Mouse (Mus musculus): Measurements from ENCODE around the gene Ern2. TPM values are rescaled to one million over a fixed set of nuclear protein-coding genes. Genes with fewer than 3 reads are reported as not detected.
A peak's percentile ranks its signal among the peaks of the same experiment; 100 is the strongest.

Ern2 gene
- polyA plus RNA-seq, 1 experiment from 2014 or later: 0.21 TPM

DNA sequence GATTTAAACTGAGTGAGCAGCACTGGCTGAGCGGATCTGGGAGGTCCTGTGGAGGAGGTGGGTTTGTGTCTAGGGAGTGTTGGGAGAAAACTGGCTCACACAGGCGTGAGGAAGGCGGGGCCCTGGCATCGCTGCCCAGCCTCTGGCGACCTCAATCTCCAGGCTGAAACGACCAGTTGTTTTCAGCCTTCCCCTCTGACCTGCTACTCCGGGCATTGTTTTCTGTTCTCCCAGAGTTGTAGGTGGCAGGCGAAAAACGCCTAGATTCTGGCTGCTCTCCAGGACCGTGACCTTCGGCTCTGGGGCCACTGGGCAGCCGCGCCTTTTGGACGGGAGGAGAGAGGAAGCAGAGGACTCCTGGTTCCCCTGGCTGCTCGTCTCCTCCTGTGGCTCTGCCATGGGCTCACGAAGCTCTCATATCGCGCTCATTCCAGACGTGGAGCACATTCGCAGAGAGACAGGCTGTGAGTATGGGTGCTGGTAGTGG lies 33.4 kb upstream of the Ern2 start, which contains the start of gene Chp2:
TSS of gene Chp2 (plus strand) at position 182 of the 487 bp plus-strand sequence.
- Histone ChIP-seq H3K4me3 (ENCODE audit: low read depth, low read length) (no peak within 1 kb of the TSS; the same call in 1 of the 2 replicates), H3K27me3 (replicated peaks; ENCODE audit: insufficient read depth, low read length) (no peaks in the 10 kb centered on the region), H3K9ac (replicated peaks; ENCODE audit: low read depth) (no peak within 1 kb of the TSS), H3K36me3 (ENCODE audit: insufficient read depth, low read length) (no peaks in the 10 kb centered on the region), H3K4me1 (ENCODE audit: insufficient read depth, low read depth, low read length) (no peaks in the 10 kb centered on the region), H3K9me3 (ENCODE audit: low read length) (no peaks in the 10 kb centered on the region), H3K4me2 (replicated peaks; ENCODE audit: low read depth, low read length) (peak within 1 kb of the TSS; percentile 52), H3K27ac (ENCODE audit: low read length) (no peak within 1 kb of the TSS)
- WGBS: 13% methylated on average over 20 of the region's 20 CpGs
- ATAC-seq: peak; percentile 65
- DNase-seq (ENCODE audit: low spot score): peak; percentile 28
- no peak for TF ChIP-seq EP300 (IDR thresholded peaks at IDR 0.05)

DNA sequence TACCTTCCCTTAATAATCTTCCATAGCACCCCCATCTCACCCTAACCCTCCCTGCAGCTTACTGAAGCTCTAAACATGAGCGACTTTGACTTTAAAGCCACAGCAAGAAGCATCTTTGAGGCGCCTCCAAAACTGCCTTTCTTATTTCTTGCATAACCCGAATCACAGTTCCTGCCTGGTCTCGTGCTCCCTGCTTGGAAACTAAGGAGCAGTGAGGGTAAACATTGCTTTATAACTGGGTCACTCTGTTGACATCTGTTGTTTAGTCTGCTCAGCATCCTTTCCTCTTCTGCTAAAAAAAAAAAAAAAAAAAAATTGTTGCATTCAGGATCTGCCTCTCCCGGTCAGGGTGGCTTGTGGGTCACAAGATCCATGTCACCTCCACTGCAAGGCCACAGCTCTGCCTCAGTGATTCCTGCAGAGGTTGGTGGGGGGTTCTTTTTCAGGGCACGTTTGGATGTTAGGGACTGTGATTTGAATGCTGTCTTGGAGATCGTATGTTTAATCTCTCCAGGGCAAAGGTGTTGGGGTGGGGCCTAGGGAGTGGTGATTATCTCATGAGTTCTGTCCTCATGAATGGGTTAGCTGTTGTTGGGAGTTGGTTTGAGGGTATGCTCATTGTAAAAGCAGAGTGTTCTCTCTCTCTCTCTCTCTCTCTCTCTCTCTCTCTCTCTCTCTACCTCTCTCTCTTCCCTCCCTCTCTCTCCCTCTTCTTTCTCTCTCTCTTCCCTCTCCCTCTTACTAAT lies 22.4 kb upstream of the Ern2 start:
- TF ChIP-seq CTCF (IDR thresholded peaks at IDR 0.05) (no peak), EP300 (IDR thresholded peaks at IDR 0.05) (0 out of 2 replicates have a peak, but pooled peaks have one; percentile 17)
- ATAC-seq (peak; percentile 65), DNase-seq (ENCODE audit: low spot score) (peak; percentile 55)
- Histone ChIP-seq H3K27ac (ENCODE audit: low read length) (no peak overlapping the region), H3K36me3 (ENCODE audit: insufficient read depth, low read length) (no peaks in the 10 kb centered on the region), H3K9me3 (ENCODE audit: low read length) (no peaks in the 10 kb centered on the region), H3K27me3 (replicated peaks; ENCODE audit: insufficient read depth, low read length) (no peaks in the 10 kb centered on the region), H3K4me1 (ENCODE audit: insufficient read depth, low read depth, low read length) (no peaks in the 10 kb centered on the region), H3K4me2 (replicated peaks; ENCODE audit: low read depth, low read length) (no peak overlapping the region), H3K4me3 (ENCODE audit: low read depth, low read length) (no peak overlapping the region), H3K9ac (replicated peaks; ENCODE audit: low read depth) (no peak overlapping the region)
- WGBS: 24% methylated on average over 7 of the region's 7 CpGs

DNA sequence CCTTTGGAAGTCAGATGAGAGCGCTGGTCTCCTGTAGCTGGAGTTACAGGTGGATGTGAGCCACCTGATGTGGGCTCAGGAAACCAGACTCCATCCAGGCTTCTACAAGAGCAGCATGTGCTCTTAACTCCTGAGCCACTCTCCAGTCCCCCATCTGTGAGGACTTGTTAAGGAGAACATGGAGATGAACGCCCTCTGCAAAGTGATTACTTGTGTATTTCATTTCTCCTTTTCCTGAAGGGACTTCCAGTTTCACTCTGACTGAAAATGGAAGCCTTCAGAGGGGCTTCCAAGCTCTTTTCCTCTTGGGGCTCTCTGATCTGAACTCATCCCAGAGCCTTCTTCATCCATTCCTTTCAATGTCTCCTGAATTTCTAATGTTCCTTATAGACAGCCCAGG lies 20.1 kb upstream of the Ern2 start:
- no peaks in the 10 kb centered on the region for H3K4me1 ChIP-seq (ENCODE audit: insufficient read depth, low read depth, low read length)
- WGBS: 66% methylated on average over 2 of the region's 2 CpGs
- TF ChIP-seq EP300 (IDR thresholded peaks at IDR 0.05) (no peak), CTCF (IDR thresholded peaks at IDR 0.05) (no peak)
- no peak overlapping the region for H3K4me3 ChIP-seq (ENCODE audit: low read depth, low read length)
- H3K27ac ChIP-seq (ENCODE audit: low read length): no peak overlapping the region
- H3K9me3 ChIP-seq (ENCODE audit: low read length): no peaks in the 10 kb centered on the region
- ATAC-seq: no peak
- H3K36me3 ChIP-seq (ENCODE audit: insufficient read depth, low read length): no peaks in the 10 kb centered on the region
- no peak for DNase-seq (ENCODE audit: low spot score)
- no peaks in the 10 kb centered on the region for H3K27me3 ChIP-seq (replicated peaks; ENCODE audit: insufficient read depth, low read length)
- no peak overlapping the region for H3K4me2 ChIP-seq (replicated peaks; ENCODE audit: low read depth, low read length)
- no peak overlapping the region for H3K9ac ChIP-seq (replicated peaks; ENCODE audit: low read depth)

DNA sequence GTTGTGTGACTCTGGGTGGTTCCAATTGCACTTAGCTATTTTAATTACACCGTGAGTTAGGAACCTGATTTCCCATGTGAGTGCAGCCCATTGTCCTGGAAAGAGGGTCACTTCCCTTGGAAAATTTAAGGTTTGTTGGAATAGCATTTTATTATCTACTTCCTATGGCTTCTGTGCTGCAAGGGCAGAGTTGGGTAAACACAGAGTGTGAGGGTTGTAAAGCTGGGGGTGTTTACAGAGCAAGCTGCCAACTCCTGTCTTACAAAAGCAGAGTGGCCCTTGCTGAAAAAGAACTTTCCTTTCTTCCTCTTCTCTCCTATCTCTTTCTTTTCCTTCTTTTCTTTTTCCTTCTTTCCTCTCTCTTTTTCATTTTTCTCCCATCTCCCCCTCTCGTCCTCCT lies 17.9 kb upstream of the Ern2 start:
- Histone ChIP-seq H3K27me3 (replicated peaks; ENCODE audit: insufficient read depth, low read length) (no peaks in the 10 kb centered on the region), H3K4me1 (ENCODE audit: insufficient read depth, low read depth, low read length) (no peaks in the 10 kb centered on the region), H3K9ac (replicated peaks; ENCODE audit: low read depth) (no peak overlapping the region), H3K27ac (ENCODE audit: low read length) (no peak overlapping the region), H3K36me3 (ENCODE audit: insufficient read depth, low read length) (no peaks in the 10 kb centered on the region), H3K9me3 (ENCODE audit: low read length) (no peaks in the 10 kb centered on the region), H3K4me3 (ENCODE audit: low read depth, low read length) (no peak overlapping the region), H3K4me2 (replicated peaks; ENCODE audit: low read depth, low read length) (no peak overlapping the region)
- DNase-seq (ENCODE audit: low spot score) (peak; percentile 12), ATAC-seq (no peak)
- 20% methylated on average over 2 of the region's 2 CpGs for whole genome bisulfite sequencing
- TF ChIP-seq CTCF (IDR thresholded peaks at IDR 0.05) (no peak), EP300 (IDR thresholded peaks at IDR 0.05) (no peak)

DNA sequence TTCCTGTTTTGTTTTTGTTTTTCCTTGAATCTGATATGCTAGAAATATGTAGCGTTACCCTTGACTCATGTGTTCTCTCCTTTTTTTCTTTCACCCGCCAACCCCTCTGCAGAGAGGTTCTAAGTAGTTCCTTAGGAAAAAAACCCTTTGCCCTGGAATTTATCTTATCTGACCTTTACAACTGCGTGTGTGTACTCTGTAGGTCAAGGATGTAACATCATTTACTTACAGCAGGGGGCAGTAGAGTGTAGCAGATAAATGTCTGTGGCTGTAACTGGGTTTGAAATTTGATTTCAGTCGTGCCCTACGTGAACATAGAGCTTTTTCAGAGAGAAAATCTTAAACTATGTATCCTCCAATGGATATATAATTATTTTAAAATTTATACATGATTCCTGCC lies 13.3 kb upstream of the Ern2 start:
- peak; percentile 79 for TF ChIP-seq CTCF (IDR thresholded peaks at IDR 0.05)
- TF ChIP-seq EP300 (IDR thresholded peaks at IDR 0.05): no peak
- Histone ChIP-seq H3K27ac (ENCODE audit: low read length) (no peak overlapping the region), H3K4me2 (replicated peaks; ENCODE audit: low read depth, low read length) (no peak overlapping the region), H3K4me3 (ENCODE audit: low read depth, low read length) (no peak overlapping the region), H3K9me3 (ENCODE audit: low read length) (no peaks in the 10 kb centered on the region), H3K4me1 (ENCODE audit: insufficient read depth, low read depth, low read length) (no peaks in the 10 kb centered on the region), H3K27me3 (replicated peaks; ENCODE audit: insufficient read depth, low read length) (no peaks in the 10 kb centered on the region), H3K36me3 (ENCODE audit: insufficient read depth, low read length) (no peaks in the 10 kb centered on the region), H3K9ac (replicated peaks; ENCODE audit: low read depth) (no peak overlapping the region)
- no peak; the same call in 1 of the 2 replicates for ATAC-seq
- DNase-seq (ENCODE audit: low spot score): peak; percentile 62
- WGBS: 20% methylated on average over 5 of the region's 5 CpGs

DNA sequence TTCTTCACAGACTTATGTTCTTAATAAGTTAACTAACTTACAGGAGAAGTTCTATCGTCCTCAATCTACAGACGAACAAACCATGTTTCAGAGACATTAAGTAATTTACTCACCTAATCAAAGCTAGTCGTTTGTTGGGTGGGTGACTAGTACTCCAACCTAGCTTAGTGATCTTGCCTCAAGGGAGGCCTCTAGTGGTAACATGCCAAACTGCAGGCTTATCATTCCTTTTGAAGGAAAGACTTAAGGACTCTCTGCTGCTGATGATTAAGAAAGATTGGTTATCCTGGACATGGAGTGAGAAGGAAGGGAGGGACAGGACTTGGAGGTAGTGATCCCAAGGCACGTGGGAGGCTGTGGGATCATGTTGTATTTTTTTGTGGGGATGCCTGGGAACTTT lies 11.3 kb upstream of the Ern2 start:
- no peak overlapping the region for H3K27ac ChIP-seq (ENCODE audit: low read length)
- H3K9me3 ChIP-seq (ENCODE audit: low read length): no peaks in the 10 kb centered on the region
- no peaks in the 10 kb centered on the region for H3K27me3 ChIP-seq (replicated peaks; ENCODE audit: insufficient read depth, low read length)
- no peaks in the 10 kb centered on the region for H3K36me3 ChIP-seq (ENCODE audit: insufficient read depth, low read length)
- DNase-seq (ENCODE audit: low spot score) (peak; percentile 51), ATAC-seq (no peak)
- H3K9ac ChIP-seq (replicated peaks; ENCODE audit: low read depth): no peak overlapping the region
- 30% methylated on average over 4 of the region's 4 CpGs for WGBS
- TF ChIP-seq EP300 (IDR thresholded peaks at IDR 0.05) (no peak), CTCF (IDR thresholded peaks at IDR 0.05) (peak; percentile 81)
- no peak overlapping the region for H3K4me3 ChIP-seq (ENCODE audit: low read depth, low read length)
- H3K4me2 ChIP-seq (replicated peaks; ENCODE audit: low read depth, low read length): no peak overlapping the region
- no peaks in the 10 kb centered on the region for H3K4me1 ChIP-seq (ENCODE audit: insufficient read depth, low read depth, low read length)
